Mouse (Mus musculus): Measurements from ENCODE around the gene Sf3b2.
"Not testable (repeated sequence)": the region's sequence is repeated elsewhere in the genome, so short reads cannot be mapped to it uniquely, and the experiment has no call there.

Sf3b2 gene

DNA sequence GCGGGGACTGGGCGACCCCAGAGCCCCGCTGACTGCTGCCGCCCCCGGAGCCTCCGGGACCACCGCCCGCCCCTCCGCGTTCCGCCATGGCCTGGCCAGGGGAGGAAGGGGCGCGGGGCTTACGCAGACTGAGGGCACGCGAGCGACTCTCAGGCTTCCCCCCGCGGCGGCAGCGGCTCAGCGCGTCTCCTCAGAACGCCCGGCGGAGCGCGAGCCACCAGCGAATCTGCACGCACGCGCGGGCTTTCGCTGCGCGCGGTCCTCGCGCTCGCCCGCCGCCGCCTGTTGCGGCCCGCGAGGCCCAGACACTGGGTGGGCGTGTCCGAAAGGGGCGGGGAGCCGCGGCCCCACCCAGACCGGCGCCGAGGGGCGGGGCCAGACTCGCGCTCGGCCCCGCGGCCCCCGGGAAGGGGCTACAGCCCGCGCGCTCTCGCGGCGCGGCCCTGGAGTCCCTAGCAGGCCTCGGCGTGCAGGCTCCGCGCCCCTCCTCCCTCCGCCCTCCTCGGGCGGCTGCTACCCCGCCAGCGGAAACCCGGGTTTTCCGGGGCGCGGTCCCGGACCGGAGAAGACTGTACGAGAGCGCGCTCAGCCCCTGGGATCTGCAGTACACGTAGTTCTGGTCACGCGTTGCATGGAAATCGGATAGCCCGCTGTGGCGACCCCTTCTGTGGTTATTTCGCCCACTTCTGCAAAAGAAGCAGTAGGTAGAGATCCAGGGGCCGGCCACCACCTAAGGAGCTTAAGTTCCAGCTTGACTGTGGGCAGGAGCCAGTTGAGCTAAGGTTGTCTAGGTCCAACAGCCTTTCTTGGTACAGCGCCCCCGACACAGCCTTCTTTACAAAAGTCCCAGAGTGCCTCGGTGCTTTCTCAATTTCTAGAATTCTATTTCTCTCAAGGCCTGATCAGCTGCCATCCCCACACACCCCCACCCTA, 22.2 kb downstream of the Sf3b2 start, which contains the start of gene Pacs1:
Gene Pacs1 (minus strand): TSS at position 319 of the 933 bp plus-strand sequence.
- peak; percentile 94 for DNase-seq (ENCODE audit: low read depth)

DNA sequence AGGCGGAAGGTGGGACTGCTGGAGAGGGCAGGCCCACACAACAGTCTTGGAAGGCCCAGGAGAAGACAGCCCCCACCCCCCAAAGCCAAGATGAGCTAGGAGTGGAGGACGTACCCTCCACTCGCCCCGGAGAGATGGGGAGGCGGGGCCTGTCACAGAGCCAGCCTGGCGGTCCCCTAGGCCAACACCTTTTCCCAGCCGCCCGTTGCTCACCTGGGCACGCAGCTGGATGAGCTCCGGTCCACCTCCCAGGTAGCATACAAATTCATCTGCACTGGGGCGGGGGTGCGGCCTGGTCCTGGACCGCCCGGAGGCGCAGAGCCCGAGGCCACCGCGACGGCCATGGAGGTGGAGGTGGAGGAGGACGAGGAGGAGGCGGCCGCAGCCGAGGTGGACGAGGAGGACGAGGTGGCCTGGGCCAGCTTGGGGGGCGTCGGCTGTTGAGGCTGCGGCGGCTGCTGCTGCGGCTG, 22.9 kb downstream of the Sf3b2 start:
- DNase-seq (ENCODE audit: low read depth): peak; percentile 61

GRCm38 (mm10) chr19:5271430-5271829, 23.8 kb downstream of the Sf3b2 start:
- no peak for DNase-seq (ENCODE audit: low read depth)

GRCm38 (mm10) chr19:5269392-5269791, 25.9 kb downstream of the Sf3b2 start:
- no peak for DNase-seq (ENCODE audit: low read depth)

- DNase-seq (ENCODE audit: low read depth): no peak
These were observed 26.4 kb downstream of the Sf3b2 start for GRCm38 (mm10) chr19:5268875-5269274.

DNA sequence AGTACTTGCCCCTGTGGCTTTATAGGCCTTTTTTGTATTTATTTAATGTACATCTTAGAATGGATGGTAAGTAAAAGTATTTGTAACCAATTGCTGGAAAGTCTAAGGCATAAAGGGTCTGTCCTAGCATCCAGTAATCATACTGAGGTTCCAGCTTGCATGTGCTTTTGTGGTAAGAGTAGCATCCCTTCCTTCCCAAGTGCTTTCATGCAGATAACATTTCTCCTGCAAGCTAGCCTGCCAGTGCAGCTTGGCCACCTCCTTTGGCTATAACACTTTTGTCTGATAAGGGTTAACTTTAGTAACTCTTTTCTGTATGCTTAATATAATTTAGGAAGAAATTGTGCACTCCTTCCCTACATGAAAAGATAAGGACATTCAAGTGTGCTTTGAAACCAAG, 27.2 kb downstream of the Sf3b2 start:
- DNase-seq (ENCODE audit: low read depth): no peak

DNA sequence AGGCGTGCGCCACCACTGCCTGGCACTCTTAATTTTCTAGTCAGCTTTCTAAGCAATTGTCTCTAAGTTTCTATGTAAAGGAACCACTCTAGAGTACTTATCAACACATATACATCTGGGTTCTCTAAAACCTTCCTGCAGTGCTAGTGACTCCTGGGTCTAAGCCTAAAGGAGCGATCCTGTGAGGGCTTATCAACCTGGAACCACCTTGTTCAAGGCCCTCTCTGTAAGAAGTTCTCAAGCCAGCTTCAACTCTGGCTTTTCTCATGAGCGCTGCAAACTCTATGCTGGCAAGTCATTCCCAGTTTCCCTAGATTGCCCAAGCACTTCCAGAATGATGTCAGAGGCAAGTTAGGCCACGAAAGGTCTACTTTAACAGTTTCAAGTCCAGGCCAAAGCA, 28.2 kb downstream of the Sf3b2 start:
- DNase-seq (ENCODE audit: low read depth): no peak

- DNase-seq (ENCODE audit: low read depth): peak; percentile 85
These were observed 38.1 kb downstream of the Sf3b2 start for GRCm38 (mm10) chr19:5257140-5257539.

- not testable (repeated sequence) for DNase-seq (ENCODE audit: low read depth)
These were observed 58.3 kb downstream of the Sf3b2 start for GRCm38 (mm10) chr19:5236981-5237380.

GRCm38 (mm10) chr19:5232696-5233095, 62.6 kb downstream of the Sf3b2 start:
- no peak for DNase-seq (ENCODE audit: low read depth)

DNA sequence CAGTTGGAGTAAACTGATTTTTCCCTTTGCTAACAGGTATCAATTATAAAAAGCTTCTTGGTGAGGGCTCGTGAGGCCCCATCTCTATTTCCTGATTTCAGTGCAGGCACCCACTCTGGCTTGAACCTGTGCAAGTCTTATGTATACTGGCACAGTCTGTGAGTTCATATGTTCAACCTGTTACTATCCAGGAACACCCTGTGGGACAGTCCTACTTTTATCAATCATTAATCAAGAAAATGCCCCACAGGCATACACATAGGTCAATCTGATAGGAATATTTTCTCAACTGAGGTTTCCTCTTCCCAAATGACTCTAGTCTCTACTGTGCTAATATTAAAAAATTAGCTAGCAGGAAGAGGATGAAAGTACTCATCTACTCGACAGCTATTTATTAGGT, 65.1 kb downstream of the Sf3b2 start:
- no peak for DNase-seq (ENCODE audit: low read depth)

- no peak for DNase-seq (ENCODE audit: low read depth)
These were observed 70.6 kb downstream of the Sf3b2 start for GRCm38 (mm10) chr19:5224624-5225023.

GRCm38 (mm10) chr19:5224077-5224476, 71.2 kb downstream of the Sf3b2 start:
- DNase-seq (ENCODE audit: low read depth): no peak

Data from induced T-regulatory cell, adult 2 months (primary cell).